Mouse (Mus musculus) megakaryocyte-erythroid progenitor cell, adult 5-6 weeks (primary cell): ENCODE measurements around the gene Zfp217. TPM values are rescaled to one million over a fixed set of nuclear protein-coding genes. Genes with fewer than 3 reads are reported as not detected.
A peak's percentile ranks its signal among the peaks of the same experiment; 100 is the strongest.

ENCODE experiments used
- ATAC-seq: replicated peaks from 2 replicates; pipeline ENCODE4 v1.8.0; 2016; ENCODE audit warnings: mild to moderate bottlenecking, inconsistent platforms; ENCODE audit not compliant: severe bottlenecking, poor library complexity, low FRiP score, low TSS enrichment
- total RNA-seq, 2 experiments: library from RNA; stranded (forward) in 1 of 2; stranded (reverse) in 1 of 2; fragments of 200-1000, 215-1000 nt in 1 of 2; fragments of >200 nt in 1 of 2; fragmentation: Nextera tagmentation in 1 of 2; gene quantifications; 2 replicates each; pipeline ENCODE4 v1.2.3; 2014 to 2017

Gene Zfp217
- total RNA-seq, 2 experiments from 2014 or later: 16.2 to 26.3 TPM

DNA sequence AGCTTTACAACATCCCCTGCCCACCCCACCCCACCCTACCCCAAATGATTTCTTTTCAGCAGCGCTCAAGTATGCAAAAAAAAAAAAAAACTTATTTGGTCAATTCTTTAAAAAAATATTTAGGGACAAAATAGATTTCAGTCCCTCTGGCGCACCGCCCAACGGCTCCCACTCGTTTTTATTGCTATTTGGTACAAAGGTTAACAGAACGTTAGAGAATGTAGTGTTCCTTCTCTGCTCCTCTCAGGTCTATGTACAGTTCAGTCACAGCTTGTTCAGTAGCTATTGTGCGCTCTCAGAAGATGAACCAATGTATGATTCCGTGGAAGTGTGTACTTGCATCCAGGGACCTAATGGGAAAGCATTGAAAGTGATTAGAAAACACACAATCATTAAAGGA, 37.6 kb downstream of the Zfp217 start:
- ATAC-seq: no peak

DNA sequence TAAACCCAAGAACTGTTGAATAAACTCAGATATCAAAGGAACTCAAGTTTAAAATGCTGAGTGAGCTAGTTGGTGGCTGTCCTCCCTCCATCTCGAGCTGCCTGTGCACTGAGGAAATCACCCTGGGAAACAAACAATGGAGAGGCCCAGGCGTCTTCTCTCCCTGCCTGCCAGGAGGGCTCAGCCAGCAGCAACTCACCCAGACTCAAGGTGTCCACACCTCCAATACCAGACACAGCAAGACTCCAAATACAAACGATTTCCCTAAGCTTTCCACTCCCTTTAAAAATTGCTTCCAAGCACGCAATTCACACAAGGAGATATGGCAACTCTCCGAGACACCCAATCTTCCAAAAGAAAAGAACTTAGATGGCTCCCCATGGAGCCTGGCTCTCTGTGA, 38.4 kb downstream of the Zfp217 start:
- no peak for ATAC-seq

DNA sequence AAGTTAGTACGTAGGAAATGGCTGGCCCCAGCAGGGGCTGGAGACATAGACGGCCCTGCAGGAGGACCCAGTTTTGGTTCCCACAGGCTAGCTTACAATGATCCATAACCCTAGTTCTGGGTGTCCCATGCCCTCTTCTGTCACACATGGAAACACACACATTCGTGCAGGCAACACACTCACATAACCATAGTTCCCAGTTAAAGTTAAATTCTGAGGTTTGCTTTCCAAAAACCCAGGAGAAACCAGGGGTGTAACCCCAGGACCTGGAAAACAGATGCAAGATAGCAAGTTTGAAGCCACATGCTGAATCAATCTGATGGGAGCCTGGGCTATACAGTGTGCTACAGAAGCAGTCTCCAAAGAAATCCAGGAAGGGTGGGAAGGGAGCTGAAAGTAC, 40.1 kb downstream of the Zfp217 start:
- no peak for ATAC-seq

DNA sequence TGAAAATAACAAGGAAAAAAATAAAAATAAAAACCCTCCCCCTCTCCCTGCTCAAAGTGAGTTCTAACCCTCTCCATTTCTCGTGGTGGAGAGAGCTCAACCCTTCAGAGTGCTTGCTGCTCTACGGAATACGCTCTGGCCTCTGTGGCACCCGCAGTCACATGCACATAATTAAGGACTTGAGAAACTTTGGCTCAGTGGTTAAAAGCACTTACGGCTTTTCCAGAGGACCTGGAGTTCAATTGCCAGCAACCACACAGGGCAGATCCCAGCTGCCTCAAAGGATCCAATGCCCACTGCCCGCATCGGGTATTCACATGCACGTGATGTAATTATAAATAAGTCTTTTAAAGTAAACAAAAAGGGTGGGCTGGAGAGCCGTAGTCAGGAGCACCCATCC, 41.9 kb downstream of the Zfp217 start:
- ATAC-seq: no peak

DNA sequence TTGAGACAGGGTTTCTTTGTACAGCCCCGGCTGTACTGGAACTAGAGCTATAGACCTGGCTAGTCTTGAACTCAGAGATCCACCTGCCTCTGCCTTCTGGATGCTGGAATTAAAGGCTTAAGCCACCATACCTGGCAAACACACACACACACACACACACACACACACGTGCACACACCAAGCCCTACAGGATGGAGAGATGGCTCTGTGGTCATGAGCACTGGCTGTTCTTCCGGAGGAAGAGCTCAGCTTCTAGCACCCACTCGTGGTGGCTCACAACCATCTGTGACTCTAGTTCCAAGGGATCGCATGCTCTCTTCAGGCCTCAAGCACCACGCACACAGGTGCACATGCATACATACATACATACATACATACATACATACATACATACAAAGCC, 43.5 kb downstream of the Zfp217 start:
- ATAC-seq: no peak

DNA sequence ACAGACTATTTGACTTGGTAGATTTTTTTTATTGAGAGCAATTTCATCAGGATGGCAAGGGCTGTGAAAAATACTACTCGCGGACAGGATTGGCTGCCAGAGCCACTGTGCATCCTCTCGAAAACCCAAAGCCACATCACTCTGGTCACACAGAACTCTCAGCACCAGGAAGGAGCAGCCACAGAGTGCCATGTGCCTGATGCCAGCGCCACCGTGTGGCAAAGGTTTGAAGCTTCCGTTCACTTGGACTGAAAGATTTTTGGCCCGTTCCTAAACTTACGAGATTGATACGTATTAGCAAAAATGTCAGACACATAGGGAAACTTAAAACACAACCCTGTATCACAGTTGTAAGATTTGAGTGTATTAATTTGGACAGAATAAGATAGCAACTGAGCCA, 44.1 kb downstream of the Zfp217 start:
- ATAC-seq: peak; percentile 53

DNA sequence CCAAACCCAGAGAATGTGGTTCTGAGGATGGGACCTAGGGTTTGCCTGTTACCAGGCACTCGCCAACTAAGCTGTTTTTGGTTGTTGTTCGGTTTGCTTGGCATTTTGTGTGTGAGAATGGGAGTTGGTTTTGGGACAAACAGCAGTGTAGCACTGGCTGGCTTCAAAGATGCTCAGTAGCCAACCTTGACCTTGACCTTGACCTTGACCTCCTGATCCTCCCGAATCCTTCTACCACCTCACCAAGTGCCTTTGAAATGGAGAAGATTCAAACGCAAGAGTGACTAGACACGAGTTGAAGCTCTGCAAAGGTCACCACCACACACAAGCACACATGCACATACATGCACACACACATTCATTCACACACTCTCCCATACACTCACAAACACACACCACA, 44.6 kb downstream of the Zfp217 start:
- ATAC-seq: no peak

DNA sequence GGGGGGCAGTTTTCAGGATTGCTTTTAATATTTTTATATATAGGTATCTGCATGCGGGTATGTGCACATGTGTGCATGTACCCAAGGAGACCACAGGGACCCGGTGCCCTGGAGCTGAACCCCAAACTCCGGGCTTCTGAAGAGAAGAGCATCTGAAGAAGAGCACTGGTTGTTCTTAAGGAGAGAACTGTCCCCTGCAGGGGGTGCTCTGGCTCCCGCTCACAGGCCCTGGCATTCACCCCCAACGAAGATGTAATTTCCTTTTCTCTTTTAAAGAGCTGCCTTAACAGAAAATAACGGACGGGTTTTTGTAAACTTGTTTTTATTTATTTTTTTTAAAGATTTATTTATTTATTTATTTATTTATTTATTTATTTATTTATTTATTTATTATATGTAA, 46.0 kb downstream of the Zfp217 start:
- no peak for ATAC-seq

DNA sequence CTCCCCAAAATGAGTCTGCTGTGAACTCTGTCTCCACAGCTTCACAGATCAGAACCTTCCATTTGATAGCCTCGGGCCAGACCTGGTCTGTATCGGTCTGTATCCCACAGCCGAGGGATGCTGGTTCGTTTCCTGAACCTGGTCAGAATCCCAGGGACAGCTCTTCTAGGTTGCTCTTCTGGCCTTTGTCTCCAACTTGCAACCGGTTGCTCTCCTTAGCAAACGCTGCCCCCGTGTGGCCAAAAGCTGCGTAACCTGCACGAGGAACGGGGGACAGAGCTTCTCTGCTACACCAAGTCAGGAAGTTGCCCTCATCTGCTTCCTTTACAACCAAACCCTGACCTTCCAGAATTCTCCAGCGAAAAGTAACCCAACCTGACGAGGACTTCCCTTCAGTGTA, 46.8 kb downstream of the Zfp217 start:
- ATAC-seq: peak; percentile 79

DNA sequence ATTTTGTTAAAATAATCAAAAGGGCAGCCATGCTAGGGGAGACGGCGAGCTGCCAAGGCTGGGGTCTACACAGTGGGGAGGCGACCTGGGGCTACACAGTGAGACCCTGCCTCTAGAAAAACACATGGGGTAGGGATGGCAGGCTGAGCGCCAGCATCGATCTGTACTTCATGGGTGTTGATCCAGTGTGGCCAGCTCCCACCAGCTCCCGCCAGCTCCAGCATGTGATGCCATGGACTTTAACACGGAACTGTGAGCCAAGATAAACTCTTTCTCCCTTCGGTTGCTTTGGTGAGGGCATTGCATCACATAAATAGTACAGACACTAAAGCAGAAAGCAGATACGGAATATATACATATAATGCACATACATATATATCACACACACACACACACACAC, 53.0 kb downstream of the Zfp217 start:
- no peak for ATAC-seq

DNA sequence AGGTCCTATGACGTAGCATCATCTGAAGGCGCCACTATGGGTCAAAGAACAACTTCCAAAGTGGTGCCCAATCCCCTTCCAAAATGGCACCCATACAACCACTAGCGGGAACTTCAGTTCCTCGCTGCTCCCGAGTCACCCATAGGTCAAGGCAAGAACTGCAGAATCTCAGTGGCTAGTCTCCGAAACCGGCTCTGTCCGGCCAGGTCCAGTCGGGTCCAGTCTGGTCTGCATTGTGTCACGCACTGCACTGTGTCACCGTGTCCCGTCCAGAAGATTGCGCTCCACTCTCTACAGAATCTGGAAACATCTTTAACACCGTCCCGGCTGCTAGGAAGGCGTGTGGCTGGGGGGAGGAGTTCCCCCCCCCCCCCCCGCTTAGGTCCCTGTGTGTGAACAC, 53.7 kb downstream of the Zfp217 start:
- no peak for ATAC-seq

DNA sequence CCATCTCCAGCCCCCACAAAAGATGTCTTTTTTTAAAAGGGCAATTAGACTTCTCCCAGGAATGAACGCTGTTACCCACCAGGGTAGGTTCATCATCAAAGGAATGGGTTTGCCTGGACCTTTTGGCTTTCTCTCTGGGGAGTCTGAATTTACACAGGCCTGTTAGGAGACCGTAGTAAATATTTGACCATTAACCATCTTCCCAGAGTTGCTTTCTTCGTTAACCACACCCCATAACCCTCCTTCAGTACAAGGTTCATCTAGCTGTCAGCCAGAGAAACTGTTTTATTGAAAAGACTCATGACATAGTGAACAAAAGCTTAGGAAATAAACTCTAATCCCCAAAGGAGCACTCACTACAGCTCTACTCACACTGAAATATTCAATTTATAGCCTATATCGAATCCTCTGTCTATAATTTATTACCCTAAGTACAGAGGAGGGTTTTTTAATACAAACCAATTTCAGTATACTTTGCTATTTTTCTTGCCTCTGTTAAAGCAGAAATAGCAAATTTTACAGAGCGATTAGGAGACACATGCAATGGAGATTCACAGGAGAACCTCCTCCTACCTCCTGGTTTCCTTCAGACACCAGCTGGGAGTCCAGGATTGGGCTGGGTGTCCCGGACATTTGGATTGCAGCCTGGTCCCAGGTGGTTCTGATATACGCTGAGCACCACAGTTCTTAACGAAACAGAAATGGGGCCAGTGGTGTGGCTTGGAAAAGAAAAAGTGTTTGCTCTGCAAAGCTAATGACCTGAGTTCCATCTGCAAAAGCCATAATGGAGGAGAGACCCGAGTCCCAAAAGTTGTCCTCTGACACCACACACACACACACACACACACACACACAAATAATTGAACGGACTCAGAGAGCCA, 56.1 kb downstream of the Zfp217 start:
- ATAC-seq: no peak

DNA sequence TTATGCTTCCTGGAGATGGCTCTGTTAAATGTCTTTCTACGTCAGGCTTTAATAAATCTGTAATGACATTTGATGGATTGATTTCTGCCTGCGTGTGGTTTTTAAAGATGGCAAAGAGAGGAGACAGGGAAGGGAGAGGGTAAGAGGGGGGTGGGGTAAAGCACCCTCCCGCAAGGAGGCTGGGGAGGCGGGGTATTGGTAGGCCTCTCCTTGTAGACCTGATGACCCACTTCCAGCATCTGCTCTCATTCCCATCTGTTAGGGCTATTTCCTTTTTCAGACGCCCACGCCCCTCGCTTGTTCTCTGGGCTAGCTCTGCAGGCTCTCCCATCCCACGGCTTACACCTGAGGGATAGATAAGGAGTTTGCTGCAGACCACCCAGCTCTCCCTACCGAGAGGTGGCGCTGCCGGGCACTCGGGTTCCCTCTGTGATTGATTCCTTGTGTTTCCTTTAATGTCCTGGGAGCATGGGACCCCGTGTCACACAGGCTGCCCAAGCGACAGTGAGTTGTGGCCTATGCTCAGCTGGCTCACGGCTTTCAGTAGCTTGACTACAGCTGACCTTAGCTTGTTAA, 69.4 kb downstream of the Zfp217 start:
- ATAC-seq: no peak

DNA sequence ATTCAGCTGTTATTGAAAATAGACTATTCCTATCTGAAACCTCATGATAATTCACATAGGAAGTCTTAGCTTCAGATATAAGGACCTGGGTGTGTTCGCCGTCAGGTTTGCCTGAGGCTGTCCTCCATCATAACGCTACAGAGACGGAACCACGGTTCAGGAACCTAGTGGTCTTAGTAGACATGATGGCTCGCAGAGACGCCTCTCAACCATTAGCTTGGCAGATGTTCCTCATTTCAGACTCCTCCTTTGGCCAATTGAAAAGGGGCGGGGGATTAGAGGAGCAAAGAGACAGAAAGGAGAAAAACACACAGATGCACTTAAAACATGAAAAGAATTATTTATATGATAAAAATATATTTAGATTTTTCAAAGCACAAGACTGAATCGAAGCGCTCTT, 69.9 kb downstream of the Zfp217 start:
- ATAC-seq: no peak

DNA sequence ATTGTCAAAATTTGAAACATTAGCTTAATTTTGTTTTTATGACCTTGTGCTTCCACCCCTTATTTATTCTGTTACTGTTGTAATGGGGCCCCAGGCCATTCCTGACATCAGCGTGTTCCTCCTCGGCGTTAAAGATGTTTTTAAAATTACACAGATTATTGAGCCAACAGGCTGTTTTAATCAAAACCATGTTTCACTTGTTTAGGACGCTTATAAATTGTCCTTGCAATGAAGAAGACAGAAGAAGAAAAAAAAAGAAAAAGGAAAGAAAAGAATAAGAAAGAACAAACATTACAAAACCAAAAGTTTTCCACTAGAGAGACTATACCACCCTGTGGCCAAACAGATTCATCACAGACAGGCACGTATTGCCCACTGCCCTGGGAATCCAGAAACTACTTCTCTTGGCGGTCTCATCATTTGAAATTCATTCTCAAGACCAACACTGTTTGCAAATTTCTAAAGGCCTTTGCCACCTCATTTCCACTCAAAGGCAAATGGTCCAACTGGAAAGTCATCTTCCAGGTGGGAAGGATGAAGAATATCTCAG, 70.9 kb downstream of the Zfp217 start:
- ATAC-seq: no peak

DNA sequence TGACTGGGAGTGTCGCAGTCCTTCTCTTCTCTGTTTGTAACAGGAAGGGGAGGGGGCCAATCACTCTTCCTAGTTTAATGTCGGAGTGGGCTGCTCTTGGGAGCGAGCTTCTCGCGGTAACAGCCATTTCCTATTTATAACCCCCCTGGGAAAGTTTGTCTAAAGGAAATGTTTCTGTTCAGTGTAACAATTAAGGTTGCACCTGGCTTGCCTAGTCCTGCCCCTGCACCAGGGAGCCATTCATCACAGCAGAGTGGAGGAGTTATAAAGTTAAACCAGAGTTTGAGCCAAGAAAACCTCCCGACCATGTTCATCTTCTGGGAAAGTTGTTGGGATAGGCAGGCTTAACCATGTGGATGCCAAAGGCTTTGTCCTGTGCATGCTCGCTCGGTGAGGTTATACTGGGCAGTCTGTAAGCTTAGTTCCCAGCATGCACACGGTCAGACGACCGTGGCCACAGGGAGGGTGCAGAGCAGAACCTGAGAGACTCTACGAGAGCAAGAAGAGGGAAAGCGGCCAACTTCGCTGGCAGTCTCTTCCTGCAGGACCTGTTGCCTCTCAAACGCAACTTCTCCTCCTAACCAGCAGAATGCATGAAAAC, 77.2 kb downstream of the Zfp217 start:
- no peak for ATAC-seq

DNA sequence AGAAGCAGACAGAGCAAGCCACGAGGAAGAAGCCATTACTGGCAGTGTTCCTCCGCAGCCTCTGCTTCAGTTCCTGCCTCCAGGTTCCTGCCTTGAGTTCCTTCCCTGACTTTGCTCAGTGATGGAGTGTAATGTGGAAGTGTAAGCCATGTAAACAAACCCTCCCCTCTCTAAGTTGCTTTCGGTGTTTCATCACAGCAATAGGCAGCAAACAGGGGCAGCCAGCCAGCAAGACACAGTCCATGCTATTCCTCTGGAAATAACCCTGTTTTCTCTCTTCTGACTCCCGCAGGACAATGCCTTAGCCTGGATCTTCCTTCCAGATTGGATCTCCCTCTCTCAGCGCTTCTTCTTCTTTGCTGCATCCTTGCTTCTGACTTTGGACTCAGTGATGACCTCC, 77.9 kb downstream of the Zfp217 start:
- ATAC-seq: no peak

DNA sequence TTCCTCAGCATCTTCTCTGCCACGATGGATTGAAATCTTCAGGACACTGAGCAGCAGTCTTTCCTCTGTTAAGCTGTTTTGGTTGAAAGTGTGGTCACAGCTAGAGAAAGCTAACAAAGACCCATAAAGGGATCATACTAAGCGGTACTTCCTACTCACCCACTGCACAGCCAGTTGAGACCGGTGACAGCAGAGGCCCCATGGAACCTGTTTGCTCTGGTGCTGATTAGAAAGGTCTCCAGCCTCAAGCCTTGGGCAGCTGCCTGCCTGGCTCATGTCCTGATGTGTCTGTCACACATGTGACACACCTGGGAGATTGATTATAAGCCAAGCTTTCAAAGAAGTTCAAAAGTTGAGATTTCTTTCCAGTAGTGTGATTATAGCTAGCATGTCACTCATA, 85.5 kb downstream of the Zfp217 start:
- ATAC-seq: no peak

DNA sequence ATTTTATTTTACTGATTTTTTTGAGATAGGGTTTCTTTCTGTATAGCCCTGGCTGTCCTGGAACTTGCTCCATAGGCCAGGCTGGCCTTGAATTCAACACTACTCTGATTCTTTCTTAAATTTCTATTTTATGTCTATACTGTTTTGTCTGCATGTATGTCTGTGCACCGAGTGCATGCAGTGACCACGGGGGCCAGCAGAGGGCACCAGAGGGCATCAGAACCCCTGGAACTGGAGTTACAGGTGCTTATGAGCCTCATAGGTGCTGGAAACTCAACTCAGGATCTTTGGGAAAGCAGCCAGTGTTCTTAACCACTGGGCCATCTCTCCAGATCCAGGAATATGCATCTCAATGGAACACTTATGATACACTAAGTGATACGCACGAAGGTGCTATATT, 87.8 kb downstream of the Zfp217 start:
- peak; percentile 63 for ATAC-seq

DNA sequence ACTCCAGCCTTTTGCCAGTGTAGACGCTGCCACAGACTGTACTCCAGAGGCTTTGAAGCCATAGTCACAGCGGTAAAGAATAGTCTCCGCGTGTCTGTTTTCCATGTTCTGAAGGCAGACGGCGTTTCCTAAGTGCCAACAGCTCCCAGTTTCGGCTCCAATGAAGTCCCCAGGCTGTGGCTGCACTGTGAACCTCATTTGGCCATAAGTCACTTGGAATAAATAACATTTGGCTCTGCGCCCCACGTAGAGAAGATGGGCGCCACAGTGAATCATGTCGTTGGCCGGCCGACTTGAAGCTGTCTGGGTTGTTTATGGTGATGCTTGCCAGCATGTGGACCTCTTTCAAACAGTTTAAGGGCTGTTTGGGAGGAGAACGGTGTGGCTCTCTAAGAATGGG, 89.1 kb downstream of the Zfp217 start:
- ATAC-seq: no peak
